Mouse (Mus musculus) granulocyte monocyte progenitor cell, adult 5-6 weeks (primary cell): ENCODE data around the gene Chpf. TPM values are rescaled to one million over a fixed set of nuclear protein-coding genes. Genes with fewer than 3 reads are reported as not detected.

Experiments used
- ATAC-seq: replicated peaks from 2 replicates; pipeline ENCODE4 v1.8.0; 2016; ENCODE audit warnings: mild to moderate bottlenecking, moderate TSS enrichment, inconsistent platforms; ENCODE audit not compliant: poor library complexity, severe bottlenecking
- total RNA-seq, 2 experiments: library from RNA; stranded (forward) in 1 of 2; stranded (reverse) in 1 of 2; fragments of 200-712, 200-1000 nt in 1 of 2; fragments of >200 nt in 1 of 2; fragmentation: Nextera tagmentation in 1 of 2; gene quantifications; 2 replicates each; pipeline ENCODE4 v1.2.3; 2014 to 2017

Gene Chpf
- 2.5 TPM in 1 of 2 replicates, not detected in the other for total RNA-seq (2014; fragmentation: Nextera tagmentation)
- total RNA-seq (2017) = 0.62 and 1.0 TPM in 2 replicates

- peak; percentile 84 for ATAC-seq
Observed at GRCm38 (mm10) chr1:75478916-75479634, at the start of gene Chpf, which contains the start of gene Tmem198. Gene Chpf (minus strand): TSS chr1:75479307. Gene Tmem198 (plus strand): TSS chr1:75479532.

GRCm38 (mm10) chr1:75524679-75525078 is 45.6 kb upstream of the Chpf start:
- peak; percentile 11; the same call in 1 of the 2 replicates for ATAC-seq

DNA sequence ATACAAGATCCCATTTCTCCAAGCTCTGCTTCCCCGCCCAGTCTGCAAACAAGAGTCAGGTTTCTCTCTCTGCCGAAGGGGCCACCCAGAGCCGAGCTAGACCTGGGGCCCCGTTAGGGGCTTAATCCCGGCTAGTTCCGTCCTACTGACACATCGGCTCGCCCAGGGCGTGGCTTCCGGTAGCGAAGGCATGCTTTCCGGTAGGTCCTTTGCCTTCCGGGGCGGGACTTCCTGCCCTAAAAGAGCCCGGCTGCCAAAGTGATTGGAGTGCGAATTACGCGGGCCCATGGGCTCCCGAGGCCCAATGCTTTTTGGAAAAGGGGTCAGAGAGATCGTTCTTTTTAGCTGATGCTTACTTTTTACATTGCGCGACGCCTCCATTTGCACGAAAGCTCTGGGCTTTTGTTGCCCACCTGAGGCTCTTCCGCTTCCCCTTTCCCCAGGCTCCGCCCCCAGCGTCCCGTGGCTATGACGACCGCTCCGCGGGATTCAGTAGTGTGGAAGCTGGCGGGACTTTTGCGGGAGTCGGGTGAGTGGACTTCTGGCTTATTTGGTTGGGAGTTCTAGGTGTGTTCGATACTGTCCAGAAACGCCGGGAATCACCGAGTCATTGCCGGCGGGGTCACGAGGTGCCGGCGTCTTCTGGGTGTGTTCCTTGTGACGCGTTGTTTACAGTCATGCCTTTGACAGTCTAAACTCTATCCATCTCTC is 42.4 kb upstream of the Chpf start, which contains the start of gene Stk11ip:
Stk11ip (plus strand) TSS at position 209 of the 711 bp plus-strand sequence.
- peak; percentile 97 for ATAC-seq

DNA sequence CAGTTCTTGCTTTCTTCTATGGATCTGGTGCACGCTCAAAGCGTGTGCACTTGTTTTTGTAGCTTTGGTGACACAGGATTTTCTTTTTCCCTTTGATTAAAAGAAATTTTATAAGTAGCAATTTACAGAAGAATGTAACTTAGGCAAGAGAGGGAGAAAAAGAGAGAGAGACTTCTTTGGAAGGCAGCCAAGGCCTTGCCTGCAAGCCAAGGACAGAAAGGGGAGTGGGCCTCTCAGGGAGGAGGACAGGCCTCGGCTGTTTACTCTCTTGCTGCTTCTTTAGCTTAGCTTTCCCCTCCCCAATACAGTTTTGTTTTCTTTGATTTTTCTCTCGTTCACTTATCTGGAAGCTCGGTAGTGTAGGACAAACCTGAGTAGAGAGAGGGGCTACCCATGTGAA is 40.5 kb upstream of the Chpf start:
- ATAC-seq = no peak

GRCm38 (mm10) chr1:75518427-75518826 is 39.3 kb upstream of the Chpf start:
- ATAC-seq = no peak

DNA sequence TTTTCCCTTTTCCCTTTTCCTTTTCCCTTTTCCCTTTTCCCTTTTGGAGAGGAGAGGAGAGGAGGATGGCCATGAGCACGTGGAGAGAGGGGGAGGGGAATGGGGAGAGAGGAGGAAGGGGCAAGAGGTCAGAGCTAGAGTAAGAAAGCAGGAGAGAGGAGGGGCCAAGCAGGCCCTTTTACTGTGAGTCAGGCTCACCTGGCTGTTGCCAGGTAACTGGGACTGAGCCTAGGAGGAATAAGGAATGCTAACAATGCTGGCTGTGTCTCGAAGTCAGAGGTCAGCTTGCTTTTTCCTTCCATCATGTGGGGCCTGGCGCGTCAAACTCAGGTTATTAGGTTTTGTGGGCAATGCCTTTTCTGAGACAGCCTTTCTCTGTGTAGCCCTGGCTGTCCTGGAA is 38.9 kb upstream of the Chpf start:
- ATAC-seq = no peak

DNA sequence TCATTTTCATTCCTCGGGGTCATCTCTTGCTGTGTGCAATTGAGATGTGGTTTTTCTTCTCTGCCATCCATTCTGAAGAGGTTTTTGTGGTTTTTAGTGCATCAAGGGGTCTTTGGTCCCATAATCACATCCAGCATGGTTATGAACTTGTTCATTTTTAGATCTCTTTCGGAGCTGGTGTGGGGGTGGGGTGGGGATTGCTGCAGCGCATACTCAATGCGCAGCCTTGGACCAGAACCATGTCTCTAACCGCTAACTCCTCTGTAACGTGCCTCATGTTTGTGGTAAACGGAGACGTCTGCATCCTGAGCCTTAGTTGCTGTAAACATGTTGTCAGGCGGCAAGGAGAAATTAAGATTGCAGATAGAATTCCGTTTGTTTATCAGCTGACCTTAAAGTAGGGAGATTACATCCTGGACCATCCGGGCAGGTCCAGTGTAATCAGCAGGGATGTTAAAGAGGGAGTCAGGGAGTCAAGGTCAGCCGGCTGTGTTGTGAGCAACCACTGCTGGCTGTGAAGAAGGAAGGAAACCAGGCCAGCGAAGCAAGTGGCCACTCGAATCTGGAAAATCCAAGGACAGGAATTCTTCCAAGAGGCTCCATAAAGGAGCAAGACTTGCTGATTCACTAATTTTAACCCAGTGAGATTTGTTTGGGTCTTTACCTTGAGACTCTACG is 37.7 kb upstream of the Chpf start:
- no peak for ATAC-seq

- ATAC-seq = no peak
Observed at GRCm38 (mm10) chr1:75512550-75512949, 33.4 kb upstream of the Chpf start.

DNA sequence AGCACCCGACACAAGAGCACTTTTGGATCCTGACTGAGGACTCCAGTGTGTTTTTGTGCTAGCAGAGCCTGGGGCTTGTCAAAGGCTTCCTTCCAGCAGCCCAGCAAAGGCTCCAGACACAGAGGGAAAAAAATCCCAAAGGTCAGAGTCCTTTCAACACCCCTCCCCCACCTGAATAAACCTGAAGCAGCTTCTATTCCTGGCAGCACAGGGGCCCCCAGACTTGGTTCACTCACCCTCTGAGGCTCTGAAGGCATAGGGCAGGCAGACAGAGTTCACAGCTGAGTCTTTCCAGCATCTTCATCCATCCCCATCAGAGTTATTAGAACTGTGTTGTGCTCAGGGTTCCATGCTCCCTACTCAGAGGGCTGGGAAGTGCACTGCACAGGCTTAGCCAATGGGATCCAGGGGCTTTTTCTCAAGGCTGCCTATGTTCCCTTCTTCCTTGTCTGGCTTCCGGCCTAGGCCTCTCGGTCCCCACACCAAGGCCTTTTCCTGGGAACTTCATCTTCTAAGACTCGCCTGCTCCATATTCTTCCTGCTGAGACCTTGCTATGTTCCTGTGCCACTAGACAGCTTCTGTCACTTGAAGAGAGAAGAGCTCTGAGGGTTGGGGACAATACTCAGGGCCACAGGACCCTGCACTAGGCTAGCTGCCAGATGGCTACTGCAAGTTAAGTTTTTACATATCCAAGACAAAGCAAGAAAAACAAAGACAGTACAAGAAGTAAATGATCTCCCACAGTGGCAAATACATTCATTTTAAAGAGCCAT is 32.5 kb upstream of the Chpf start:
- no peak for ATAC-seq

DNA sequence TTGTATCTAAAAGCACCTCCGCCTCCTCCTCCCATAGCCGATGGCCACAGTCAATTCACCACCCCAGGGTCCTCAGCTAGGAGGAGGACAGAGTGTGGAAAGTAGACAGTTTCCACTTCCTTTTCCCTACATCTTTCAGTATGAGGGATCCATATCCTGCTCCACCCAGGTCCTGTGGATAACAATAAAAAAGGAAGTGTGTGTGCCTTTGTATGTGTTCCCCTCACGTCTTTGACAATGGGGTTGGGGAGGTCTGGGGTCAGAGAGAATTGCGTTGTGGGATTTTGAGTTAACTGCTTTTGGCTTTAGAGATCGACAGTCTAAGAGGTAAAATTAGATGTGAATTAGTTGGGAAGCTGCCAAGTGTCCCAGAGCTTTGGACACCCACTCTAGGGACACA is 31.0 kb upstream of the Chpf start:
- ATAC-seq = no peak

DNA sequence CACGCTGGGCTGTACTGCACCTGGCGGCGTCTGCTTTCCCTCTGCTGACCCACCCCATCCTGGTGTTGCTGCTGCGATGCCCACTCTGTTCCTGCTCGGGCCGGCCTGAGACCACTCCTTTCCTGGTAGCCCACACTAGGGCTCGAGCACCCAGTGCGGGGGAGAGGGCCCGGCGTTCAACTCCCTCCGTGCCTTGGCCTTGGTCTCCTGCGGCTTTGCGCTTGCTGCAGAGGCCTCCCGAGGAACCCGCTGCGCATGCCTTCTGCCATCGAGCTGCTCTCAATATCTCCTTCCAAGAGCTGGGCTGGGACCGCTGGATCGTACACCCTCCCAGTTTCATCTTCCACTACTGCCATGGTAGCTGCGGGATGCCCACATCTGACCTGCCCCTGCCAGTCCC is 30.5 kb upstream of the Chpf start:
- ATAC-seq = no peak

- no peak for ATAC-seq
Observed at GRCm38 (mm10) chr1:75507006-75507405, 27.9 kb upstream of the Chpf start, which contains the start of gene Inha. Gene Inha (plus strand): TSS chr1:75507077.

GRCm38 (mm10) chr1:75505956-75506831 is 27.1 kb upstream of the Chpf start, which contains the start of gene Obsl1:
Gene Obsl1 (minus strand): TSS chr1:75506452.
- no peak; the same call in 1 of the 2 replicates for ATAC-seq

DNA sequence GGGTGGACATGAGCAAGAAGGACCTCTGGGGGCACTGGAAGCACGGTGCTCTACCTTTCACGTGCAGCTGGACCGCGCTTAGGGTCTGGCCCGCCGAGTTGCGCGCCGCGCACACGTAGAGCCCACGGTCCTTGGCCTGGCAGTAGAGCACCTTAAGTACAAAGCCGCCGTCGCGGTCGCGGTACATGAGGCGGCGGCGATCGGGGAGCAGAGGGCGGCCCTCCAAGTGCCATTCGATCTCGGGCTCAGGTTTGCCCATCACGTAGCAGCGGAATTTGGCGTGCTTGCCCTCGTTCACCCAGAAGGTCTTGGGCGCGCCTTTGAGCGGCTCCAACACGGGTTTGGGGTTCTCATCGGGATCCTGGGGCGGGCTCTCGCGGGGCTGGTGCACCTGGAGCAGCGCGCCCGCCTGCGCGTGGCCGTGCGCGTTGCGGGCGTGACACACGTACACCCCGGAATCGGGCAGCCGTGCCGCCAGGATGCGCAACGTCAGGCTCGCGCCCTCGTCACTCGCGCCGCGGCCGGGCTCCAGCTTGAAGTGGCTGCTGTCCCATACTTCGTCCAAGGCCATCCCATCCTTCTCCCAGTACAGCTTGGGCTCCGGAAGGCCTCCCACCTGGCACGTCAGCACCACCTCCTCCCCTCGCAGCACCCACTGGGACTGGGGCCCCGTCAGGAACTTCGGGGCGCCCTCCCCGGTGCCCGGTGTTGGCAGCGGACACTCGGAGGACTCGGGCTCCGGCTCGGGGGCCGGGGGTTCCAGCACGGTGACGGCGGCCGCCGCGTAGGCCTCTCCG is 26.2 kb upstream of the Chpf start:
- ATAC-seq = peak; percentile 33

- ATAC-seq = no peak
Observed at GRCm38 (mm10) chr1:75504256-75505045, 25.3 kb upstream of the Chpf start.

GRCm38 (mm10) chr1:75503651-75503980 is 24.5 kb upstream of the Chpf start:
- no peak for ATAC-seq

GRCm38 (mm10) chr1:75502945-75503650 is 24.0 kb upstream of the Chpf start:
- no peak for ATAC-seq
